Mouse (Mus musculus) liver, postnatal 0 days (tissue): ENCODE measurements around the gene Grid1.

ENCODE experiments used
- CTCF ChIP-seq: sonication (generic); IDR thresholded peaks from 2 replicates; pipeline ENCODE4 v1.5.1; 2016; ENCODE audit warnings: antibody characterized with exemption, low read depth
- EP300 ChIP-seq: IDR thresholded peaks from 2 replicates; pipeline ENCODE4 v1.6.1; 2016; ENCODE audit warnings: antibody characterized with exemption, low read depth, mild to moderate bottlenecking

DNA sequence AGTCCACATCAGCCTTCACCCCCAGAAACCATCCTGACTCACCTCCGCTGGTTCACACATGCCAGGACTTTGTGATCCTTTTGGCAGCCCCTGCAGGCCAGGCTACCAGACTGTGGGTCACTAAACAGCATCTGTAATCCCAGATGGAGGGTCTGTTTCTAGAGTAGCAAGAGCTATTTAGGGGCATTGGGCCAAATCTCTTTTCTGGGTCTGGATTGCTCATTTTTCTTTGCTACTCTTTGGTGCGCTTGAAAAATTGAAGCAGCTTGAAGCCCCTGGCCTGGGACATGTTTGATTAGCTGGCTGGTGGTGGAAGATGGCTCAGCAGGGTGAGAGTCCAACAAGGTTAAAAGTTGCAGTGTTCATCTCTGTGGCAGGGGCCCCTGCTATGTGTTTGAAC is 339.4 kb downstream of the Grid1 start:
- no peak for TF ChIP-seq CTCF
- no peak for TF ChIP-seq EP300
